ENCODE assay signal across 13 mouse cellular contexts in the genomic region with DNA sequence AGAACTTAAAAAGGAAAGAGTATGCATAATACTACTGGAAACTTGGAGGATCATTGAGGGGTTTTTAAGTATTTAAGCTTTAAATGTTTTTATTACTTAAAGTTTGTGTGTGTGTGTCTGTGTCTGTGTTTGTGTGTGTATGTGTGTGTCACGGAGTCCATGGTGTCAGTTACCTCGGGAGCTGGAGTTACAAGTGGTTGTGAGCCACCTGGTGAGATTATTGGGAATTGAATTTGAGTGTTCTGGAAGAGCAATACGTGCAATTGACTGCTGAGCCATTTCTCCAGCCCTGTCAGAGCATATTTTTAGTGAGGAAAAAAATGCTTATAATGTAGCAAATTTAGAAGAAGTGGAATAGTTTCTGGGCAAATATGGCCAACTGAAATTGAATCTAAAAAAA. TPM values are rescaled to one million over a fixed set of nuclear protein-coding genes. Genes with fewer than 3 reads are reported as not detected.
A peak's percentile ranks its signal among the peaks of the same experiment; 100 is the strongest.
DNase-seq lines count a peak whose midpoint lies in the region; ATAC-seq and TF ChIP-seq lines count a peak whose summit lies in the region.
"Had no signal": no experiment of that assay in that cellular context is flagged by ENCODE, and none has a peak within 500 bp of the region (broad histone marks: within the 10 kb centered on the region; RNA-seq: fewer than 3 reads in every experiment).

No protein-coding gene starts in this region.

- TF ChIP-seq POLR2A in kidney, adult 2 months (IDR thresholded peaks at IDR 0.05; ENCODE audit: low read depth, low read length), result no peak

- 13% methylated on average over 3 of the region's 3 CpGs for WGBS in kidney, adult 2 months
- 24% methylated on average over 3 of the region's 3 CpGs for WGBS in kidney, embryonic 16.5 days
- 26% methylated on average over 3 of the region's 3 CpGs for WGBS in lung, embryonic 14.5 days
- WGBS in embryonic facial prominence, embryonic 14.5 days, result 30% methylated on average over 3 of the region's 3 CpGs

- no peaks in the 10 kb centered on the region for H3K4me1 ChIP-seq in kidney, adult 2 months (ENCODE audit: control insufficient read depth, insufficient read depth, low read length)
- no peaks in the 10 kb centered on the region for H3K4me1 ChIP-seq in kidney, embryonic 16.5 days (ENCODE audit: insufficient read depth, low read length)
- H3K4me1 ChIP-seq in lung, embryonic 14.5 days (ENCODE audit: insufficient read depth), result no peaks in the 10 kb centered on the region
- peaks cover 4% of the 10 kb centered on the region; the same call in 1 of the 2 replicates for H3K4me1 ChIP-seq in embryonic facial prominence, embryonic 14.5 days (ENCODE audit: control insufficient read depth, insufficient read depth, low read length)
- H3K4me1 ChIP-seq: liver, embryonic 15.5 days; neural tube, embryonic 13.5 days had no signal

- no peaks in the 10 kb centered on the region for H3K27me3 ChIP-seq in kidney, adult 2 months (replicated peaks; ENCODE audit: control insufficient read depth, insufficient read depth, low read length)
- H3K27me3 ChIP-seq in kidney, embryonic 16.5 days (ENCODE audit: insufficient read depth, low read length), result no peaks in the 10 kb centered on the region
- H3K27me3 ChIP-seq in lung, embryonic 14.5 days (ENCODE audit: insufficient read depth, low read length), result no peaks in the 10 kb centered on the region
- H3K27me3 ChIP-seq in embryonic facial prominence, embryonic 14.5 days (replicated peaks; ENCODE audit: control insufficient read depth, insufficient read depth, low read length), result no peaks in the 10 kb centered on the region
- H3K27me3 ChIP-seq: hindbrain, embryonic 15.5 days; liver, embryonic 15.5 days; neural tube, embryonic 13.5 days had no signal

- no peak for ATAC-seq in kidney, embryonic 16.5 days (ENCODE audit: low FRiP score, low TSS enrichment)
- no peak for ATAC-seq in lung, embryonic 14.5 days (ENCODE audit: insufficient read depth)
- no peak for ATAC-seq in embryonic facial prominence, embryonic 14.5 days (ENCODE audit: low read depth)

- peak; percentile 39 for DNase-seq in kidney, adult 2 months
- peak; percentile 15 for DNase-seq in lung, embryonic 14.5 days
- DNase-seq in lung, postnatal 4 days, result no peak
- peak; percentile 37 for DNase-seq in R1 (ENCODE audit: low read depth, low spot score)
- DNase-seq in embryonic facial prominence, embryonic 14.5 days (ENCODE audit: low spot score), result peak; percentile 21
- no peak for DNase-seq in urinary bladder, adult 18-20 months (ENCODE audit: low spot score in 2 of 2)
- DNase-seq in right cerebral cortex, adult 2 months (ENCODE audit: low spot score in 2 of 2), result no peak
- DNase-seq: cerebellum, adult 11 months; retina, postnatal 1 day had no signal

- H3K9ac ChIP-seq in kidney, embryonic 16.5 days (replicated peaks; ENCODE audit: low read length), result no peak overlapping the region
- H3K9ac ChIP-seq in lung, embryonic 14.5 days, result no peak overlapping the region
- no peak overlapping the region for H3K9ac ChIP-seq in embryonic facial prominence, embryonic 14.5 days (ENCODE audit: low read depth, low read length)
- H3K9ac ChIP-seq: hindbrain, embryonic 15.5 days; liver, embryonic 15.5 days; neural tube, embryonic 13.5 days had no signal

- peak; percentile 52 for TF ChIP-seq CTCF in kidney, adult 2 months (conservative IDR thresholded peaks at IDR 0.05; ENCODE audit: insufficient read depth, insufficient read length, low read depth, low read length)
- TF ChIP-seq CTCF in lung, embryonic 14.5 days (IDR thresholded peaks at IDR 0.05; ENCODE audit: low read depth), result no peak

- no peak overlapping the region for H3K27ac ChIP-seq in kidney, adult 2 months (ENCODE audit: insufficient read depth, low read depth, low read length)
- no peak overlapping the region for H3K27ac ChIP-seq in kidney, embryonic 16.5 days (ENCODE audit: low read length)
- no peak overlapping the region for H3K27ac ChIP-seq in lung, embryonic 14.5 days (ENCODE audit: low read depth)
- H3K27ac ChIP-seq in embryonic facial prominence, embryonic 14.5 days (replicated peaks; ENCODE audit: low read depth, low read length), result no peak overlapping the region
- H3K27ac ChIP-seq: hindbrain, embryonic 15.5 days; liver, embryonic 15.5 days; neural tube, embryonic 13.5 days had no signal

- H3K4me3 ChIP-seq in kidney, adult 2 months (ENCODE audit: insufficient read depth, low read depth, low read length), result no peak overlapping the region
- no peak overlapping the region for H3K4me3 ChIP-seq in kidney, embryonic 16.5 days (ENCODE audit: low read length)
- no peak overlapping the region for H3K4me3 ChIP-seq in lung, embryonic 14.5 days (ENCODE audit: low read depth, low read length)
- no peak overlapping the region for H3K4me3 ChIP-seq in embryonic facial prominence, embryonic 14.5 days (ENCODE audit: low read depth, low read length)
- H3K4me3 ChIP-seq: hindbrain, embryonic 15.5 days; liver, embryonic 15.5 days; neural tube, embryonic 13.5 days had no signal

- H3K4me2 ChIP-seq in kidney, embryonic 16.5 days (replicated peaks; ENCODE audit: low read depth, low read length), result no peak overlapping the region
- no peak overlapping the region for H3K4me2 ChIP-seq in lung, embryonic 14.5 days
- no peak overlapping the region for H3K4me2 ChIP-seq in embryonic facial prominence, embryonic 14.5 days (ENCODE audit: low read depth, low read length)
- H3K4me2 ChIP-seq: hindbrain, embryonic 15.5 days; liver, embryonic 15.5 days; neural tube, embryonic 13.5 days had no signal

- no peaks in the 10 kb centered on the region for H3K9me3 ChIP-seq in kidney, embryonic 16.5 days (ENCODE audit: low read length)
- H3K9me3 ChIP-seq in lung, embryonic 14.5 days (ENCODE audit: low read depth, low read length), result no peaks in the 10 kb centered on the region
- H3K9me3 ChIP-seq in embryonic facial prominence, embryonic 14.5 days (ENCODE audit: control insufficient read depth, low read length), result no peaks in the 10 kb centered on the region
- H3K9me3 ChIP-seq: hindbrain, embryonic 15.5 days; liver, embryonic 15.5 days; neural tube, embryonic 13.5 days had no signal

- no peaks in the 10 kb centered on the region for H3K36me3 ChIP-seq in kidney, adult 2 months (ENCODE audit: control insufficient read depth, insufficient read depth, low read length)
- no peaks in the 10 kb centered on the region for H3K36me3 ChIP-seq in kidney, embryonic 16.5 days (ENCODE audit: insufficient read depth, low read length)
- no peaks in the 10 kb centered on the region for H3K36me3 ChIP-seq in lung, embryonic 14.5 days (ENCODE audit: insufficient read depth)
- H3K36me3 ChIP-seq in embryonic facial prominence, embryonic 14.5 days (ENCODE audit: control insufficient read depth, insufficient read depth, low read length), result no peaks in the 10 kb centered on the region
- H3K36me3 ChIP-seq: hindbrain, embryonic 15.5 days; liver, embryonic 15.5 days; neural tube, embryonic 13.5 days had no signal

RNA-seq across cellular contexts. Expression of gene Abcb1b, which starts 44.9 kb away (rescaled TPM):
- polyA plus RNA-seq in kidney, adult 2 months (2012; rRNA removed), result 8.4 and 10.2 TPM in 2 replicates
- 1.7 and 2.0 TPM in 2 replicates for polyA plus RNA-seq in kidney, embryonic 16.5 days (2015; fragmentation: Nextera tagmentation; extraction: Ambion mirVana)
- polyA plus RNA-seq in lung, embryonic 14.5 days (2014; fragmentation: Nextera tagmentation; extraction: Ambion mirVana), result 1.2 and 1.7 TPM in 2 replicates
- polyA plus RNA-seq in embryonic facial prominence, embryonic 14.5 days (2014; fragmentation: Nextera tagmentation; extraction: Ambion mirVana), result 1.7 and 3.0 TPM in 2 replicates

RNA-seq across cellular contexts. Expression of gene Abcb4, which starts 50.7 kb away (rescaled TPM):
- 0.15 and 0.33 TPM in 2 replicates for polyA plus RNA-seq in kidney, adult 2 months (2012; rRNA removed)
- 0.09 and 0.12 TPM in 2 replicates for polyA plus RNA-seq in kidney, embryonic 16.5 days (2015; fragmentation: Nextera tagmentation; extraction: Ambion mirVana)
- polyA plus RNA-seq in lung, embryonic 14.5 days (2014; fragmentation: Nextera tagmentation; extraction: Ambion mirVana), result 0.19 and 0.22 TPM in 2 replicates
- polyA plus RNA-seq in embryonic facial prominence, embryonic 14.5 days (2014; fragmentation: Nextera tagmentation; extraction: Ambion mirVana), result 0.47 and 0.60 TPM in 2 replicates

Comparison
In these comparisons a context has a peak if more than half of its experiments do, and no peak if none do; other contexts are left out.
1. DNase-seq: peak in kidney, adult 2 months (single experiment), lung, embryonic 14.5 days (single experiment), R1 (single experiment) and embryonic facial prominence, embryonic 14.5 days (single experiment); none in lung, postnatal 4 days (0 of 2), urinary bladder, adult 18-20 months (0 of 2) and right cerebral cortex, adult 2 months (0 of 2).